Mouse (Mus musculus): ENCODE measurements around the gene Gm28038.

The Gm28038 gene

GRCm38 (mm10) chr2:30256616-30257350 is 24.1 kb upstream of the Gm28038 start:
- no peak for DNase-seq (ENCODE audit: low read depth, low spot score)

GRCm38 (mm10) chr2:30257699-30258460 is 23.0 kb upstream of the Gm28038 start:
- no peak for DNase-seq (ENCODE audit: low read depth, low spot score)

GRCm38 (mm10) chr2:30258600-30258999 is 22.2 kb upstream of the Gm28038 start:
- no peak for DNase-seq (ENCODE audit: low read depth, low spot score)

DNA sequence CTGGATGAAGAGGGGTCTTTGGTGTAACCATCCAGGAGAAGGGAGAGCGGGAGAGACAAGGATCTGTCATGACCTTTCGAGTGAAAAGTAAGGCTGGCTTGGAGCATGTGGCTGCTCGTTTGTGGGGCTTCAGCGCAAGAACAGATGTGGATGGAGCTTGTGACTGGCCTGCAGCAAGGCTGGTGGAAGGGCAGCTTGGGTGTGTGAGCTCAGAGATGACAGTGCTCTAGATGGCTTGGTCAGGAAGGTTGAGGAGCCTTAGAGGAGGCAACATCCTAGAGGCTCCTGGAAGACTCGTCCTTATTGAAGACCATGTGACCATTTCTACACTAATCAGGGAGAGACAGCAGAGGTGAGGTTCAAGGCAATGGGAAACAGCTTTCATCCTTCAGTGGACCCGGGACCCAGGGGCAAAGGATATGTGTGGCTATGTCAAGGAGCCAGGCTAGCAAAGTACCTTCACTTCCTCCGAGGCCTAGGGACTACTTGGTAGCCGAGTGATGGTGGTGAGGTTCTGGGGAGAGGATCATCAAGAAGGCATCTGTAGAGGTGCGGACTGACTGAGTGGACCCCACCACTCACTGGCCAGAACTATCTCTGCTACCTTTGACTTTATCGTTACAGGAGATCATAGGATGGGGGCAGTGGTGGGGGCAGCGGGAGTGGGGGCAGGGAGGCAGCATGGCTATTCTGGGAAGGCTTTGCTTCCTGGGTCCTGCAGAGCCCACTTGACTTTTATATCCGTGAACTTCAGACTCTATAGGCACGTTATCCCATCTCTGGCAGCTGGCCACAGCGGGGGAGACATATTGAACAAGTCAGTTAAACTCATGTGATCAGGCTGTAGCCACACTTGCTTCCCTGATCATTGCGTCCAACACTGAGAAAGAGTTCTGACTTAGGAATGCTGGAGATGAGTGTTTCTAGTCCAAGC is 21.4 kb upstream of the Gm28038 start:
- DNase-seq (ENCODE audit: low read depth, low spot score), result no peak

GRCm38 (mm10) chr2:30261064-30261736 is 19.6 kb upstream of the Gm28038 start:
- DNase-seq (ENCODE audit: low read depth, low spot score), result no peak

DNA sequence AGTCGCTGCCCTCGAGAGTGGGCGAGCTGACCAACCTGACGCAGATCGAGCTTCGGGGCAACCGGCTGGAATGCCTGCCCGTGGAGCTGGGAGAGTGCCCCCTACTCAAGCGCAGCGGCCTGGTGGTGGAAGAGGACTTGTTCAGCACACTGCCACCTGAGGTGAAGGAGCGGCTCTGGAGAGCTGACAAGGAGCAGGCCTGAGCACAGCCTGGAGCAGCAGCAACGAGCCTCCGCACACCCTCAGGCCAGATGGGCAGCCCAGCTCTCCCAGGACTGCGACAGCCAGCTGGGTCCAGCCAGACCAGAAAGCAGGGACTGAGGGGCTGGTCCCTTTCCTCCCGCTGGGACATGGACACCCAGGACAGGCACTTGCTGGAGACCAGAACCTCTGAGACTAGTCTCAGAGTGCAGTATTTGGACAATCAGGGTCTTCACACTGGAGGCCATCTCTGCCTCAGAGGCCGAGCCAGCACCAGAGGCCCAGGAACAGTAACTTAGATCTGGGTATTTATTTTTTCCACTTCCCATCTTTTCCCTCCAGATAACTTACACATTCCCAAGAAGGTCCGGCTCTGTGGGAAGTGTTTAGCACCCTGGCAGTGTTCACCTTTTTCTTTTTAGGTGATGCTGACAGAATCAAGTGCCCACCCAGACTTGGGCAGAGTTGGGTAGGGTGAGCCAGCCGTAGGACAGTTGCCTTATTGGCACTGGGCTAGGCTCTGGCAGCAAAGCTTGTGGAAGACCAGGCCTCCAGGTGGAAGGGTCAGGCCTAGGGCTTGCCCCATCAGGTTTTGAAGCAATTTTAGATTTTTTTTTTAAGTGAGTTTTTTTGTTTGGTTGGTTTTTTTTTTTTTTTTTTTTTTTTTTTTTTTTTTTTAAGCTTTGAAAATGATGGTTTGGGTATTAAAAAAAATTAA is 18.7 kb upstream of the Gm28038 start:
- DNase-seq (ENCODE audit: low read depth, low spot score), result no peak

DNA sequence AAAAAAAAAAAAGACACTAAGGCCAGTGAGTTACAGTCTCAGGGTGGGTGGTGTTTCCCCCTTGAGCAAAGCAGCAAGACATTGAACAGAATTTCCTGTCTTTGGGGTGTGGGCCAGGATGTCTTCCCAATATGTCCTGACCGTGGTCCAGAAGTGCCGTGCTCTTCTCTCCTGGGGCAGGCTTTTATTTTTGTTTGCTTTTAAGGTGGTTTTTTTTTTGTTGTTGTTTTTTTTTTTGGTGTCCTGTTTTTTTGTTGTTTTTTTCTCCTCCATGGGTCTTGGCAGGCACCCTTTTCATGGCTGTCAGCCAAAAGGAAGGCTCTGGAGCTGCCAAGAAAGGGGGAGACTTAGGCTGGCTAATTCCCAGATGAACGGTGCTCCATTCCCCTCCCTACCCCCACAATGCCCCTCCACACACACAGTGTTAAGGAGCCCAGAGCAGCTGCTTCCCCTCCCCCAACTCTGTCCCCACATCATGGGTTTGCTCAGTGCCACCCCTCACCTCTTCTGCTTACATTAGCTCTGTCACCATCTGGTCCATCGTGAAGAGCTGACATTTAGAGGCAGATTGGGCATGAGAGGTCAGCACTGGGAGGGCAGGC is 17.9 kb upstream of the Gm28038 start:
- no peak for DNase-seq (ENCODE audit: low read depth, low spot score)

- no peak for DNase-seq (ENCODE audit: low read depth, low spot score)
These were observed 17.0 kb upstream of the Gm28038 start for GRCm38 (mm10) chr2:30263811-30264210.

DNA sequence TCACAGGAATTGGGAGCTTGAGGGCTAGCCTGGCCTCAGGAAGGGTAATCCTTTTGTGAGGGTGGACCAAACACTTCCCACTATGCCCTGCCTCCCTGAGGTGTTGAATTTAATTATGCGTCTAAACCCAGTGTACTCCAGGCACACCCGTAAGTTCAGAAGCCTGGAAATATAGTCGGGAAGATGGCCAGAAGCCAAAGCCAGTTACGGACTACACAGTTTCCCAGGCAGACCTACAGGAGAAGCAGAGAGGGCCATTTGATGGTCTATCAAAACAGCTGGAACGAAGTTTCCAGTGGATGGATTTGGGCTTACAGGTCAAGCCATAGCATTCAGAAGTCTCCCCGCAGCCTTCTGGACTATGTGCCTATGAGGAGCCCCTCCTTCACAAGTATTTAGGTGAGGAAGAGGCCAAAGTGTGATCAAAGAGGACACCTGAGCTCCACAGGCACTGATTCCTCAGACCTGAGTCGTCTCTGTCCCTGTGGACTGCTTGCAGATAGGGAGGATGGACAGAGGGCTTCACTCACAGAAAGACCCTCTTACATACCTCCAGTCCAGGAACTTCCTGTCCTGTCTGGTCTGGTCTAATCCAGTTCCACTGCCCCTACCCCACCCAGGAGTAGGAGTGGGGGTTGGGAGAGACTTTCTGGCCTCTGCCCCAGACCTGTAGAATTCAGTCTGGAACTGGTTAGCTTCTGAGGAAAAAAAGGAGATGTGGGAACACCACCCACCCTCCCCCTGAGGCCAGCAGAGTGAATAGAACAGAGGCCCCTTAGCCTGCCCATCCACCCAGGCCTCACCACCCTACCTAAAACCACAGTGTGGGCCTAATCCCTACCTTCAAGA is 15.9 kb upstream of the Gm28038 start:
- DNase-seq (ENCODE audit: low read depth, low spot score), result no peak

DNA sequence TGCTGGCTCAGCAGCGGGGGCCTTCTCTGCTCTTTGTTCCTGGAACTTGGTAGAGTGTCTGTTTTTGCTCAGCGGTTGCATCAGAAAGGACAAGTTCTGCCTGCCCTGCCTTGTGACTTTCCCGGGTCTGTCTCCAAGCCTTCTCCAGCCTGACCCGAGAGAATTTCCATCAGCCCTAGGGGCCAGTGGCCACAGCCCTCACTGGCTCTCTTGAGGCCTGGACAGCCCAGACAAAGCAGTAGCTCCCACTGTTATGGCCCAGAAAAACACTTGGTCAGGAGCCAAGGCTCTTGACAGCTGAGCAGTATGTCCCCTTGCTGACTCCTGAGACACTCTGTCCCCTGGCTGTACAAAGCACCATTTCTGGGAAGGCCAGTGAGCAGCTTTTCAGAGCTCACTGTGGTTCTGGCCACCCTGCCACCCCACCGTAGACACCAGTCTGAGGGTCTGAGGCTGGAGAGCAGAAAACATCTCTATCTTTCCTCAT is 15.0 kb upstream of the Gm28038 start, which contains the start of gene Phyhd1:
TSS of gene Phyhd1 (plus strand) at position 437 of the 487 bp plus-strand sequence.
- no peak for DNase-seq (ENCODE audit: low read depth, low spot score)

DNA sequence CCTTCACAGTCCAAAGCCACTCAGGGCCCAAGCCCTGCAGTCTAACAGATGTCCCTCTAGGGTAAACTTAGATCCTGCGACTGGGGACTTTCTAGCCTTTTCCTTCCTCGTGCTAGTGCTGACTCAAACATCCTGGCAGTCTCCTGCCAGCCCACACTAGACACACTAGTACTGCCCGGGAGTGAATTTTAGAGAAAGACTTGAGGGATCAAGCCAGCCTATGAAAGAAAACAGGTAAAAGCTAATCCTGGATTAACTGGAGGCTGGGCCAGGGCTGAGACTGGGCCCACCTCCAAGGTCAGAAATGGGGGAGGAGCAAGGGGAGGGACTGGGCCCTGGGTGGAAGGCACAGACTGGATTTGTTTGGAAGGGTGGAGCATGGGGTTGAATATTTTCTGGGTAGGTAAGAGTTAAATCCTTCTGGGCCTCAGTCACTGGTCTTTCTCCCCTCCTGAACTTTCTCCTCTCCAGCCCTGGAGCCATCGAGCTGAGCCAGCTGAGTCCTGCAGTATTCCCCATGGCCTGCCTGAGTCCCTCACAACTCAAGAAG is 14.4 kb upstream of the Gm28038 start:
- DNase-seq (ENCODE audit: low read depth, low spot score), result peak; percentile 74

DNA sequence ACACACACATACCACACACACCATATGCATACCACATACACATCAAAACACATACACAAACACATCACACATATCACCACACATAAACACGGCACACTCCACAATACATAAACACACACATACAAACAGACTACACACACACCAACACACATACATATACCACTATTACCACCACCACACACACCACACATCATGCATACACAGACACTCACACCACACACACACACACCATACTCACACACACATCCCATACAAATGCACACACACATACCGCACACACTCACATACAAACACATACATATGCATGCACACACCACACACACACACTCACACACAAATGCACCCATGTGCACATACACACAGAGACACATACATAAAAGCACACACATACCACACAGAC is 13.4 kb upstream of the Gm28038 start:
- DNase-seq (ENCODE audit: low read depth, low spot score), result no peak

- no peak for DNase-seq (ENCODE audit: low read depth, low spot score)
These were observed 12.5 kb upstream of the Gm28038 start for GRCm38 (mm10) chr2:30268371-30268770.

DNA sequence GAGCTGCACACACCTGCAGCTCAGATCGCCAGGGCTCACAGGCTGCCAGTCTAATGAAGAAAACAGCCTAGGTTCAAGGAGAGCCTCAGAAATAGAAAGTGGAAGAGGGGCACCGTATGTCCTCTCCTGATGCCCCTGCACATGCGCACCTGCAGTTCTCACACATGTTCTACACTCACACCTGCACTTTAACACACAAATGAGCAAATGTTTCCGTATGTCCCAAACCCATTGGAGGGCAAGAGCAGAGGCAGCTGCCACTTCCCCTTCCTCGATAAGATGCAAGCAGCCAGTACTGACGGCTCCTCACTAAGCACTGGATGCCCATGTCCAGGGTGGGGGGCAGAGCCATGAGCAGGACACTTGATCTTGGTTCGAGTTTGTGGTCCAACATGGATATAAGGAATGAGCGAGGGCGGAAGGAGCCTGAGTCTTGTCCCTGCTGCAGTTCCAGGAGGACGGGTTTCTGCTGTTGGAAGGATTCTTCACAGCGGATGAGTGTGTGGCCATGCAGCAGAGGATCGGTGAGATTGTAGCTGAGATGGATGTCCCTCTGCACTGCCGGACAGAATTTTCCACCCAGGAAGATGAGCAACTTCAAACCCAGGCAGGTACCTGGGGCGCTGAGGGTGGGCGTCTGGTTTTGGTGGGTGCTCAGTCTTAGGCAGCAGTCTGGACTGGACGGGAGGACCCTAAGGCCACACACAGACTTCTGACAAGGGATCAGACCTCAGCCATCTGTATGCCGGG is 11.4 kb upstream of the Gm28038 start:
- no peak for DNase-seq (ENCODE audit: low read depth, low spot score)

- no peak for DNase-seq (ENCODE audit: low read depth, low spot score)
These were observed 10.7 kb upstream of the Gm28038 start for GRCm38 (mm10) chr2:30270134-30270533.

- DNase-seq (ENCODE audit: low read depth, low spot score), result no peak
These were observed 808 bp downstream of the Gm28038 start for GRCm38 (mm10) chr2:30281651-30282050.

DNA sequence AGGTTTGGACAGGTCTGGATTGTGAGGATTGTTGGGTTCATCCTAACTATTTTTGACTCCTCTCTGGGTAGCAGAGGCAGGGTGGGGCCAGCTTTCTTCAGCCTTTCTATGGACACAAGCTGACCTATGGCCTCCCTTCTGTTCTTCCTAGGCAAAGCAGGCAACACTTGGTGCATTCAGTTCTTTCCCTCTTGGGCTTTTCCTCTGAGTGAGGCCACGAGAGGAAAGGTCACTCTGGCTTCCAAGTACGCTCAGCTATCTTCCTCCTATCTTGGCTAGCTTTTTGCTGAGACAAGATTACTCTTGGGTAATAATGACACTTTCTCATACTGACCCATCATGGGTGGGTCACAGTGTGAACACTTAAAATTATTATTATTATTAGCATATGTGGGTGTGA is 2.4 kb downstream of the Gm28038 start:
- DNase-seq (ENCODE audit: low read depth, low spot score), result no peak

- DNase-seq (ENCODE audit: low read depth, low spot score), result no peak
These were observed 4.2 kb downstream of the Gm28038 start for GRCm38 (mm10) chr2:30285004-30285403.

Data from retina, adult 2 months (tissue).